Comparison of ENCODE assay signal across 8 mouse cellular contexts in genomic region chr13:48260690-48261278, GRCm38 (mm10). TPM values are rescaled to one million over a fixed set of nuclear protein-coding genes. Genes with fewer than 3 reads are reported as not detected.
DNase-seq lines count a peak whose midpoint lies in the region; ATAC-seq and TF ChIP-seq lines count a peak whose summit lies in the region.

Gene Id4 (plus strand): TSS chr13:48261228.

- peaks cover 32% of the 10 kb centered on the region for H3K27me3 ChIP-seq in E14TG2a.4 (ENCODE audit: insufficient read depth, low read length)
- H3K27me3 ChIP-seq in forebrain, embryonic 12.5 days, result no peaks in the 10 kb centered on the region
- 0 out of 2 replicates have a peak, but pooled peaks cover 3% of the 10 kb centered on the region for H3K27me3 ChIP-seq in heart, embryonic 15.5 days
- peaks cover 39% of the 10 kb centered on the region for H3K27me3 ChIP-seq in liver, embryonic 11.5 days (replicated peaks; ENCODE audit: control insufficient read depth, insufficient read depth, low read length)
- no peaks in the 10 kb centered on the region for H3K27me3 ChIP-seq in neural tube, embryonic 13.5 days
- H3K27me3 ChIP-seq in thymus, adult 2 months (ENCODE audit: control insufficient read depth, insufficient read depth, low read length), result peaks cover 9% of the 10 kb centered on the region; the same call in 1 of the 2 replicates

- no peak for TF ChIP-seq POLR2A in thymus, adult 2 months (IDR thresholded peaks at IDR 0.05; ENCODE audit: control insufficient read depth, extremely low read depth, insufficient read depth, low read length, poor library complexity)

- DNase-seq in c-Kit-positive CD71-positive TER-119-negative erythroid progenitor cells, embryonic 14.5 days (ENCODE audit: low read depth), result peak; percentile 21
- peak; percentile 98 for DNase-seq in kidney, postnatal 14 days
- peak; percentile 88 for DNase-seq in liver, embryonic 11.5 days (ENCODE audit: low spot score)
- DNase-seq in thymus, adult 2 months, result no peak

- no peak for TF ChIP-seq CTCF in E14TG2a.4 (conservative IDR thresholded peaks at IDR 0.05; ENCODE audit: low read length)
- TF ChIP-seq CTCF in thymus, adult 2 months (IDR thresholded peaks at IDR 0.05; ENCODE audit: borderline replicate concordance, control insufficient read depth, extremely low read depth, insufficient read depth, low read length, poor library complexity), result no peak

- H3K9ac ChIP-seq in forebrain, embryonic 12.5 days, result peak within 1 kb of the TSS; percentile 99
- H3K9ac ChIP-seq in heart, embryonic 15.5 days, result peak within 1 kb of the TSS; percentile 77
- H3K9ac ChIP-seq in liver, embryonic 11.5 days (ENCODE audit: low read depth, low read length), result peak within 1 kb of the TSS; percentile 53; the same call in 1 of the 2 replicates
- H3K9ac ChIP-seq in neural tube, embryonic 13.5 days, result peak within 1 kb of the TSS; percentile 100

- peaks cover 27% of the 10 kb centered on the region for H3K4me1 ChIP-seq in E14TG2a.4 (replicated peaks; ENCODE audit: low read depth, low read length)
- peaks cover 23% of the 10 kb centered on the region for H3K4me1 ChIP-seq in forebrain, embryonic 12.5 days
- peaks cover 14% of the 10 kb centered on the region for H3K4me1 ChIP-seq in heart, embryonic 15.5 days (replicated peaks)
- H3K4me1 ChIP-seq in liver, embryonic 11.5 days (replicated peaks; ENCODE audit: control insufficient read depth, insufficient read depth, low read length), result peaks cover 3% of the 10 kb centered on the region
- peaks cover 23% of the 10 kb centered on the region for H3K4me1 ChIP-seq in neural tube, embryonic 13.5 days (replicated peaks)
- H3K4me1 ChIP-seq in thymus, adult 2 months (replicated peaks; ENCODE audit: control insufficient read depth, insufficient read depth, low read length), result no peaks in the 10 kb centered on the region

- peak; percentile 97 for ATAC-seq in forebrain, embryonic 12.5 days (ENCODE audit: low FRiP score)
- peak; percentile 97 for ATAC-seq in heart, embryonic 15.5 days (replicated peaks; ENCODE audit: insufficient number of reproducible peaks, insufficient read depth, low FRiP score, low read depth)
- peak; percentile 91 for ATAC-seq in liver, embryonic 11.5 days (replicated peaks; ENCODE audit: low FRiP score)
- ATAC-seq in neural tube, embryonic 13.5 days (ENCODE audit: low read depth), result peak; percentile 96

- WGBS in forebrain, embryonic 12.5 days, result under 1% methylated on average over 52 of the region's 52 CpGs
- WGBS in heart, embryonic 15.5 days, result under 1% methylated on average over 52 of the region's 52 CpGs
- under 1% methylated on average over 50 of the region's 52 CpGs for WGBS in liver, embryonic 11.5 days
- WGBS in neural tube, embryonic 13.5 days, result 0% methylated on average over 35 of the region's 52 CpGs
- 4% methylated on average over 52 of the region's 52 CpGs for WGBS in thymus, adult 2 months

- H3K4me3 ChIP-seq in E14TG2a.4 (replicated peaks; ENCODE audit: low read length), result peak within 1 kb of the TSS; percentile 86
- H3K4me3 ChIP-seq in forebrain, embryonic 12.5 days (replicated peaks), result peak within 1 kb of the TSS; percentile 95
- H3K4me3 ChIP-seq in heart, embryonic 15.5 days, result peak within 1 kb of the TSS; percentile 75
- peak within 1 kb of the TSS; percentile 62 for H3K4me3 ChIP-seq in liver, embryonic 11.5 days (ENCODE audit: low read depth, low read length)
- peak within 1 kb of the TSS; percentile 80 for H3K4me3 ChIP-seq in neural tube, embryonic 13.5 days
- peak within 1 kb of the TSS; percentile 30 for H3K4me3 ChIP-seq in thymus, adult 2 months (ENCODE audit: control insufficient read depth, insufficient read depth, low read length)

- H3K9me3 ChIP-seq in E14TG2a.4 (ENCODE audit: low read length), result no peaks in the 10 kb centered on the region
- H3K9me3 ChIP-seq in forebrain, embryonic 12.5 days, result no peaks in the 10 kb centered on the region
- H3K9me3 ChIP-seq in heart, embryonic 15.5 days (replicated peaks), result no peaks in the 10 kb centered on the region
- H3K9me3 ChIP-seq in liver, embryonic 11.5 days (ENCODE audit: control insufficient read depth, low read length), result no peaks in the 10 kb centered on the region
- no peaks in the 10 kb centered on the region for H3K9me3 ChIP-seq in neural tube, embryonic 13.5 days

- peak within 1 kb of the TSS; percentile 57 for H3K4me2 ChIP-seq in forebrain, embryonic 12.5 days
- H3K4me2 ChIP-seq in heart, embryonic 15.5 days, result peak within 1 kb of the TSS; percentile 97
- peak within 1 kb of the TSS; percentile 91 for H3K4me2 ChIP-seq in liver, embryonic 11.5 days
- H3K4me2 ChIP-seq in neural tube, embryonic 13.5 days, result peak within 1 kb of the TSS; percentile 74

- H3K36me3 ChIP-seq in E14TG2a.4 (ENCODE audit: insufficient read depth, low read length), result no peaks in the 10 kb centered on the region
- no peaks in the 10 kb centered on the region; the same call in 1 of the 2 replicates for H3K36me3 ChIP-seq in forebrain, embryonic 12.5 days (replicated peaks)
- no peaks in the 10 kb centered on the region for H3K36me3 ChIP-seq in heart, embryonic 15.5 days
- no peaks in the 10 kb centered on the region for H3K36me3 ChIP-seq in liver, embryonic 11.5 days (ENCODE audit: control insufficient read depth, insufficient read depth, low read length)
- no peaks in the 10 kb centered on the region for H3K36me3 ChIP-seq in neural tube, embryonic 13.5 days
- H3K36me3 ChIP-seq in thymus, adult 2 months (ENCODE audit: control insufficient read depth, insufficient read depth, low read length), result no peaks in the 10 kb centered on the region

- peak within 1 kb of the TSS; percentile 99 for H3K27ac ChIP-seq in forebrain, embryonic 12.5 days
- H3K27ac ChIP-seq in heart, embryonic 15.5 days, result peak within 1 kb of the TSS; percentile 84
- H3K27ac ChIP-seq in liver, embryonic 11.5 days (ENCODE audit: low read depth, low read length), result no peak within 1 kb of the TSS; the same call in 1 of the 2 replicates
- peak within 1 kb of the TSS; percentile 98 for H3K27ac ChIP-seq in neural tube, embryonic 13.5 days (replicated peaks)
- H3K27ac ChIP-seq in thymus, adult 2 months (ENCODE audit: control insufficient read depth, insufficient read depth, low read length), result no peak within 1 kb of the TSS

RNA-seq across cellular contexts. Expression of gene Id4, which starts in this region (rescaled TPM):
- polyA plus RNA-seq in forebrain, embryonic 12.5 days (2016; fragmentation: Nextera tagmentation; extraction: Ambion mirVana), result 233 and 239 TPM in 2 replicates
- 3.0 and 4.5 TPM in 2 replicates for polyA plus RNA-seq in heart, embryonic 15.5 days (2015; fragmentation: Nextera tagmentation; extraction: Ambion mirVana)
- 1.2 and 1.6 TPM in 2 replicates for polyA plus RNA-seq in liver, embryonic 11.5 days (2014; fragmentation: Nextera tagmentation; extraction: Ambion mirVana)
- polyA plus RNA-seq in neural tube, embryonic 13.5 days (2015; fragmentation: Nextera tagmentation; extraction: Ambion mirVana), result 114 and 116 TPM in 2 replicates
- 2.2 and 2.4 TPM in 2 replicates for polyA plus RNA-seq in thymus, adult 2 months (2012; rRNA removed)

Comparison
In these comparisons a context has a peak if more than half of its experiments do, and no peak if none do; other contexts are left out.
1. RNA of gene Id4 (polyA plus RNA-seq): 233 to 239 TPM in forebrain, embryonic 12.5 days and 114 to 116 TPM in neural tube, embryonic 13.5 days; 3.0 to 4.5 TPM in heart, embryonic 15.5 days, 2.2 to 2.4 TPM in thymus, adult 2 months and 1.2 to 1.6 TPM in liver, embryonic 11.5 days; every median in the first group is over 10 times any median in the second.
2. H3K4me3 ChIP-seq: peak in every context shown above with its lines; median percentile 95 in forebrain, embryonic 12.5 days; 86 in E14TG2a.4; 80 in neural tube, embryonic 13.5 days; 75 in heart, embryonic 15.5 days; 62 in liver, embryonic 11.5 days; 30 in thymus, adult 2 months.
3. H3K27ac ChIP-seq: peak in forebrain, embryonic 12.5 days (single experiment), heart, embryonic 15.5 days (single experiment) and neural tube, embryonic 13.5 days (single experiment); none in liver, embryonic 11.5 days (single experiment) and thymus, adult 2 months (single experiment).
4. Peak in every context shown above with its lines, with median percentiles within 50 percentile points of each other: ATAC-seq, H3K4me2 ChIP-seq and H3K9ac ChIP-seq.